Mouse (Mus musculus): ENCODE data around the gene Hs6st1. TPM values are rescaled to one million over a fixed set of nuclear protein-coding genes. Genes with fewer than 3 reads are reported as not detected.

Gene Hs6st1
- polyA plus RNA-seq (2012; rRNA removed) (29.3 and 31.0 TPM in 2 replicates), polyA plus RNA-seq (2014; fragmentation: Nextera tagmentation; extraction: Ambion mirVana) (6.8 and 12.0 TPM in 2 replicates)

GRCm38 (mm10) chr1:36068076-36068475, at the start of gene Hs6st1:
TSS of gene Hs6st1 (plus strand) at chr1:36068400.
- Histone ChIP-seq H3K27me3 (ENCODE audit: control insufficient read depth, insufficient read depth, low read length) (no peaks in the 10 kb centered on the region), H3K9me3 (ENCODE audit: control insufficient read depth, low read length) (no peaks in the 10 kb centered on the region), H3K36me3 (replicated peaks; ENCODE audit: control insufficient read depth, insufficient read depth, low read depth) (peaks cover 29% of the 10 kb centered on the region), H3K9ac (replicated peaks) (peak within 1 kb of the TSS; percentile 99), H3K27ac (peak within 1 kb of the TSS; percentile 78), H3K4me3 (ENCODE audit: insufficient read depth in 1 of 2, low read depth in 2 of 2, low read length in 2 of 2) (peak within 1 kb of the TSS; percentile 87 to 92), H3K4me2 (ENCODE audit: low read depth) (peak within 1 kb of the TSS; percentile 98), H3K4me1 (replicated peaks; ENCODE audit: control insufficient read depth in 2 of 2, insufficient read depth in 2 of 2, low read length in 1 of 2) (peaks cover 43 to 64% of the 10 kb centered on the region in 2 experiments)
- under 1% methylated on average over 55 of the region's 55 CpGs for WGBS (ENCODE audit: insufficient replicate concordance)
- TF ChIP-seq EP300 (IDR thresholded peaks at IDR 0.05; ENCODE audit: low read depth) (no peak), CTCF (IDR thresholded peaks at IDR 0.05; ENCODE audit: low read depth) (no peak)
- DNase-seq (ENCODE audit: low read depth in 3 of 3, low spot score in 3 of 3) (peak; percentile 87 to 90 (median 89)), ATAC-seq (ENCODE audit: insufficient read depth) (peak; percentile 90)

GRCm38 (mm10) chr1:36018617-36019016, 49.6 kb upstream of the Hs6st1 start:
- 70% methylated on average over 4 of the region's 4 CpGs for WGBS (ENCODE audit: insufficient replicate concordance)
- DNase-seq (ENCODE audit: low read depth in 3 of 3, low spot score in 3 of 3), result no peak
- Histone ChIP-seq H3K9me3 (ENCODE audit: control insufficient read depth, low read length) (no peaks in the 10 kb centered on the region), H3K36me3 (replicated peaks; ENCODE audit: control insufficient read depth, insufficient read depth, low read depth) (no peaks in the 10 kb centered on the region), H3K27me3 (ENCODE audit: control insufficient read depth, insufficient read depth, low read length) (no peaks in the 10 kb centered on the region), H3K4me2 (ENCODE audit: low read depth) (no peak overlapping the region), H3K27ac (no peak overlapping the region), H3K4me3 (ENCODE audit: insufficient read depth in 1 of 2, low read depth in 2 of 2, low read length in 2 of 2) (no peak overlapping the region), H3K9ac (replicated peaks) (no peak overlapping the region), H3K4me1 (replicated peaks; ENCODE audit: control insufficient read depth in 2 of 2, insufficient read depth in 2 of 2, low read length in 1 of 2) (no peaks in the 10 kb centered on the region; a peak in 1 of 4 replicates)
- ATAC-seq (ENCODE audit: insufficient read depth), result no peak
- no peak for TF ChIP-seq EP300 (IDR thresholded peaks at IDR 0.05; ENCODE audit: low read depth)
- TF ChIP-seq CTCF (IDR thresholded peaks at IDR 0.05; ENCODE audit: low read depth), result no peak

DNA sequence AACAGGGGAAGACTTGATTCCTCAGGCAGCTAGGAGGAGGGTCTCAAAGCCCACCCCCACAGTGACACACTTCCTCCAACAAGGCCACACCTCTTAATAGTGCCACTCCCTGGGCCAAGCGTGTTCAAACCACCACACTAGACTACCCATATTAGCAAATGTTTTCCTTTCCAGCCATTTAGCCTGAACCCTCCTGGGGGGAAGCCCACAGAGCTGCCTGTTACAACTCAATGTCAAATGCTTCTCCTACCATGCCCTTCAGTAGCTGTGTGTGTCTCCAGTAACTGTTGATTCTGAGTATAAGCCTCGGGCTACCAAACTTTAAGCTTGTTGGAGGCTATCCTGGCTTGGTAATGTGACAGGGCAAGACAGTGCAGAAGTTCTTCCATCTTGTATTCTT, 49.0 kb upstream of the Hs6st1 start:
- no peak overlapping the region for H3K9ac ChIP-seq (replicated peaks)
- no peaks in the 10 kb centered on the region for H3K36me3 ChIP-seq (replicated peaks; ENCODE audit: control insufficient read depth, insufficient read depth, low read depth)
- H3K27ac ChIP-seq, result no peak overlapping the region
- H3K4me2 ChIP-seq (ENCODE audit: low read depth), result no peak overlapping the region
- H3K27me3 ChIP-seq (ENCODE audit: control insufficient read depth, insufficient read depth, low read length), result no peaks in the 10 kb centered on the region
- WGBS (ENCODE audit: insufficient replicate concordance), result 61% methylated on average over 2 of the region's 2 CpGs
- H3K4me3 ChIP-seq (ENCODE audit: insufficient read depth in 1 of 2, low read depth in 2 of 2, low read length in 2 of 2), result no peak overlapping the region
- H3K4me1 ChIP-seq (replicated peaks; ENCODE audit: control insufficient read depth in 2 of 2, insufficient read depth in 2 of 2, low read length in 1 of 2), result no peaks in the 10 kb centered on the region; a peak in 1 of 4 replicates
- ATAC-seq (ENCODE audit: insufficient read depth) (no peak), DNase-seq (ENCODE audit: low read depth in 3 of 3, low spot score in 3 of 3) (no peak)
- TF ChIP-seq EP300 (IDR thresholded peaks at IDR 0.05; ENCODE audit: low read depth) (no peak), CTCF (IDR thresholded peaks at IDR 0.05; ENCODE audit: low read depth) (no peak)
- no peaks in the 10 kb centered on the region for H3K9me3 ChIP-seq (ENCODE audit: control insufficient read depth, low read length)

DNA sequence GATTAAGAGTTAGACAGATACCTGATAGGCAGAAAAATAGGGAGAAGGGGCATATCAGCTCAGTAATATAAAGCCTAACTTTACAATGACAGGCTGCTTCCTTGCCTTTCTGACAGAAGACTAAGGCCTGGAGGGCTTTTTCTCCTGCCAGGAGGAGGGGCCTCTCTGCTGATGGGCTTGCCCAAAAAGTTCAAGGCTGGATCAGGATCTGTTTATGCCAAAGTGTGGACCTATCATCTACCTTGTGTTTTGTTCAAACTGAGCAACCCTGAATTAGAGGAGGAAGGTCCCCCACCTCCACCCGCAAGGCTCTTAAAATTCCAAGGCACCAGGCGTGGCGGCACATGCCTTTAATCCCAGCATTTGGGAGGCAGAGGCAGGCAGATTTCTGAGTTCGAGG, 47.9 kb upstream of the Hs6st1 start:
- no peak for TF ChIP-seq CTCF (IDR thresholded peaks at IDR 0.05; ENCODE audit: low read depth)
- no peak for TF ChIP-seq EP300 (IDR thresholded peaks at IDR 0.05; ENCODE audit: low read depth)
- H3K36me3 ChIP-seq (replicated peaks; ENCODE audit: control insufficient read depth, insufficient read depth, low read depth), result no peaks in the 10 kb centered on the region
- no peak for DNase-seq (ENCODE audit: low read depth in 3 of 3, low spot score in 3 of 3)
- H3K4me3 ChIP-seq (ENCODE audit: insufficient read depth in 1 of 2, low read depth in 2 of 2, low read length in 2 of 2), result no peak overlapping the region
- H3K9ac ChIP-seq (replicated peaks), result no peak overlapping the region
- H3K4me1 ChIP-seq (replicated peaks; ENCODE audit: control insufficient read depth in 2 of 2, insufficient read depth in 2 of 2, low read length in 1 of 2), result no peaks in the 10 kb centered on the region; a peak in 1 of 4 replicates
- H3K9me3 ChIP-seq (ENCODE audit: control insufficient read depth, low read length), result no peaks in the 10 kb centered on the region
- ATAC-seq (ENCODE audit: insufficient read depth), result no peak
- H3K4me2 ChIP-seq (ENCODE audit: low read depth), result no peak overlapping the region
- H3K27ac ChIP-seq, result no peak overlapping the region
- 68% methylated on average over 4 of the region's 4 CpGs for WGBS (ENCODE audit: insufficient replicate concordance)
- no peaks in the 10 kb centered on the region for H3K27me3 ChIP-seq (ENCODE audit: control insufficient read depth, insufficient read depth, low read length)

GRCm38 (mm10) chr1:36030421-36030821, 37.8 kb upstream of the Hs6st1 start:
- no peak overlapping the region for H3K4me2 ChIP-seq (ENCODE audit: low read depth)
- ATAC-seq (ENCODE audit: insufficient read depth) (no peak), DNase-seq (ENCODE audit: low read depth in 3 of 3, low spot score in 3 of 3) (no peak)
- H3K4me1 ChIP-seq (replicated peaks; ENCODE audit: control insufficient read depth in 2 of 2, insufficient read depth in 2 of 2, low read length in 1 of 2), result no peaks in the 10 kb centered on the region
- H3K4me3 ChIP-seq (ENCODE audit: insufficient read depth in 1 of 2, low read depth in 2 of 2, low read length in 2 of 2), result no peak overlapping the region
- 43% methylated on average over 10 of the region's 10 CpGs for WGBS (ENCODE audit: insufficient replicate concordance)
- H3K9me3 ChIP-seq (ENCODE audit: control insufficient read depth, low read length), result no peaks in the 10 kb centered on the region
- TF ChIP-seq EP300 (IDR thresholded peaks at IDR 0.05; ENCODE audit: low read depth), result no peak
- TF ChIP-seq CTCF (IDR thresholded peaks at IDR 0.05; ENCODE audit: low read depth), result no peak
- no peaks in the 10 kb centered on the region for H3K36me3 ChIP-seq (replicated peaks; ENCODE audit: control insufficient read depth, insufficient read depth, low read depth)
- no peak overlapping the region for H3K9ac ChIP-seq (replicated peaks)
- no peak overlapping the region for H3K27ac ChIP-seq
- H3K27me3 ChIP-seq (ENCODE audit: control insufficient read depth, insufficient read depth, low read length), result no peaks in the 10 kb centered on the region
